Mouse (Mus musculus) midbrain, embryonic 12.5 days (tissue): ENCODE data around the gene Dnttip2. TPM values are rescaled to one million over a fixed set of nuclear protein-coding genes. Genes with fewer than 3 reads are reported as not detected.
A peak's percentile ranks its signal among the peaks of the same experiment; 100 is the strongest.
"Not testable (repeated sequence)": the region's sequence is repeated elsewhere in the genome, so short reads cannot be mapped to it uniquely, and the experiment has no call there.

Experiments
- ATAC-seq: fragments of 200-750 bp; cut with Nextera tagmentation; 2 replicates; pipeline ENCODE4 v1.8.0; 2017; ENCODE audit warnings: low read depth, moderate TSS enrichment, moderate library complexity; ENCODE audit not compliant: low FRiP score
- H3K27ac ChIP-seq: fragments of 300-500 bp; sonication (generic); replicated peaks from 2 replicates; pipeline ENCODE4 v1.5.1; 2016; ENCODE audit warnings: mild to moderate bottlenecking
- H3K27me3 ChIP-seq: fragments of 300-500 bp; sonication (generic); 2 replicates; pipeline ENCODE4 v1.6.1; 2016; ENCODE audit warnings: mild to moderate bottlenecking
- H3K36me3 ChIP-seq: fragments of 300-500 bp; sonication (generic); 2 replicates; pipeline ENCODE4 v1.6.1; 2016
- H3K4me1 ChIP-seq: fragments of 300-500 bp; sonication (generic); 2 replicates; pipeline ENCODE4 v1.6.1; 2016
- H3K4me2 ChIP-seq: fragments of 300-500 bp; sonication (generic); replicated peaks from 2 replicates; pipeline ENCODE4 v1.6.1; 2016; ENCODE audit warnings: mild to moderate bottlenecking, moderate library complexity
- H3K4me3 ChIP-seq: fragments of 300-500 bp; sonication (generic); 2 replicates; pipeline ENCODE4 v1.5.1; 2016; ENCODE audit warnings: mild to moderate bottlenecking
- H3K9ac ChIP-seq: fragments of 300-500 bp; sonication (generic); replicated peaks from 2 replicates; pipeline ENCODE4 v1.6.1; 2016; ENCODE audit warnings: mild to moderate bottlenecking, moderate library complexity
- H3K9me3 ChIP-seq: fragments of 300-500 bp; sonication (generic); 2 replicates; pipeline ENCODE4 v1.6.1; 2016; ENCODE audit warnings: mild to moderate bottlenecking
- WGBS: fragments of 180-500 bp; shearing (Covaris S2); methylation state at CpG from one replicate; pipeline ENCODE4 v1.1.7; 2016; 5-methylcytosine and 5-hydroxymethylcytosine counted together
- polyA plus RNA-seq: library from polyadenylated mRNA; unstranded; fragments of >200 nt; fragmentation: Nextera tagmentation; extraction: Ambion mirVana; gene quantifications from 2 replicates; pipeline ENCODE4 v1.2.1, GENCODE M21; 2016

The Dnttip2 gene
- polyA plus RNA-seq, result 79.4 and 83.9 TPM in 2 replicates

- Histone ChIP-seq H3K27me3 (no peaks in the 10 kb centered on the region), H3K27ac (peak within 1 kb of the TSS; percentile 67), H3K36me3 (peaks cover 40% of the 10 kb centered on the region), H3K4me1 (peaks cover 35% of the 10 kb centered on the region), H3K4me3 (peak within 1 kb of the TSS; percentile 93), H3K9ac (peak within 1 kb of the TSS; percentile 82), H3K4me2 (peak within 1 kb of the TSS; percentile 83), H3K9me3 (no peaks in the 10 kb centered on the region)
- WGBS, result under 1% methylated on average over 57 of the region's 57 CpGs
- ATAC-seq, result peak; percentile 95
Measured at GRCm38 (mm10) chr3:122274241-122275024, at the start of gene Dnttip2. TSS of gene Dnttip2 (plus strand) at chr3:122274388.

- H3K4me1 ChIP-seq, H3K9me3 ChIP-seq, H3K36me3 ChIP-seq, H3K9ac ChIP-seq, H3K27me3 ChIP-seq, ATAC-seq, H3K4me2 ChIP-seq, H3K4me3 ChIP-seq, H3K27ac ChIP-seq: not testable (repeated sequence)
- 88% methylated on average over 6 of the region's 6 CpGs for WGBS
Measured at GRCm38 (mm10) chr3:122226972-122227371, 47.2 kb upstream of the Dnttip2 start.

- H3K4me3 ChIP-seq, result no peak overlapping the region
- H3K27me3 ChIP-seq, result no peaks in the 10 kb centered on the region
- no peaks in the 10 kb centered on the region for H3K36me3 ChIP-seq
- no peak overlapping the region for H3K27ac ChIP-seq
- H3K9ac ChIP-seq, result no peak overlapping the region
- H3K9me3 ChIP-seq, result no peaks in the 10 kb centered on the region
- no peak overlapping the region for H3K4me2 ChIP-seq
- ATAC-seq, result no peak
- H3K4me1 ChIP-seq, result no peaks in the 10 kb centered on the region
- 74% methylated on average over 1 of the region's 1 CpGs for WGBS
Measured at GRCm38 (mm10) chr3:122235772-122236171, 38.4 kb upstream of the Dnttip2 start.

GRCm38 (mm10) chr3:122242876-122243275 lies 31.3 kb upstream of the Dnttip2 start:
- no peak overlapping the region for H3K27ac ChIP-seq
- no peaks in the 10 kb centered on the region for H3K36me3 ChIP-seq
- H3K9me3 ChIP-seq, result no peaks in the 10 kb centered on the region
- no peaks in the 10 kb centered on the region for H3K27me3 ChIP-seq
- ATAC-seq, result no peak
- no peak overlapping the region for H3K9ac ChIP-seq
- H3K4me3 ChIP-seq, result no peak overlapping the region
- H3K4me2 ChIP-seq, result no peak overlapping the region
- H3K4me1 ChIP-seq, result peaks cover 20% of the 10 kb centered on the region
- WGBS, result 53% methylated on average over 6 of the region's 6 CpGs

GRCm38 (mm10) chr3:122243416-122244167 lies 30.6 kb upstream of the Dnttip2 start:
- Histone ChIP-seq H3K9ac (peak overlapping the region; percentile 28; the same call in 1 of the 2 replicates), H3K4me1 (peaks cover 20% of the 10 kb centered on the region), H3K4me2 (no peak overlapping the region), H3K27me3 (no peaks in the 10 kb centered on the region), H3K4me3 (no peak overlapping the region), H3K36me3 (no peaks in the 10 kb centered on the region), H3K27ac (no peak overlapping the region), H3K9me3 (no peaks in the 10 kb centered on the region)
- 51% methylated on average over 14 of the region's 14 CpGs for WGBS
- ATAC-seq, result no peak

- Histone ChIP-seq H3K4me1 (peaks cover 20% of the 10 kb centered on the region), H3K27ac (no peak overlapping the region), H3K36me3 (no peaks in the 10 kb centered on the region), H3K27me3 (no peaks in the 10 kb centered on the region), H3K4me2 (peak overlapping the region; percentile 62), H3K9me3 (no peaks in the 10 kb centered on the region), H3K9ac (peak overlapping the region; percentile 21; the same call in 1 of the 2 replicates), H3K4me3 (peak overlapping the region; percentile 79)
- ATAC-seq, result no peak
- WGBS, result 50% methylated on average over 6 of the region's 6 CpGs
Measured at GRCm38 (mm10) chr3:122244759-122245158, 29.4 kb upstream of the Dnttip2 start.

- under 1% methylated on average over 83 of the region's 90 CpGs for WGBS
- Histone ChIP-seq H3K9me3 (no peaks in the 10 kb centered on the region), H3K9ac (peak within 1 kb of the TSS; percentile 78), H3K27me3 (no peaks in the 10 kb centered on the region), H3K4me1 (peaks cover 20% of the 10 kb centered on the region), H3K4me3 (peak within 1 kb of the TSS; percentile 79), H3K4me2 (peak within 1 kb of the TSS; percentile 62), H3K27ac (peak within 1 kb of the TSS; percentile 92), H3K36me3 (no peaks in the 10 kb centered on the region)
- ATAC-seq, result peak; percentile 99
Measured at GRCm38 (mm10) chr3:122245215-122245877, 28.8 kb upstream of the Dnttip2 start, which contains the start of gene Gclm. TSS of gene Gclm (plus strand) at chr3:122245557.

- Histone ChIP-seq H3K4me1 (peaks cover 20% of the 10 kb centered on the region), H3K9ac (peak overlapping the region; percentile 78), H3K27ac (peak overlapping the region; percentile 92), H3K9me3 (no peaks in the 10 kb centered on the region), H3K4me3 (peak overlapping the region; percentile 79), H3K27me3 (no peaks in the 10 kb centered on the region), H3K36me3 (no peaks in the 10 kb centered on the region), H3K4me2 (peak overlapping the region; percentile 62)
- ATAC-seq, result peak; percentile 48
- under 1% methylated on average over 49 of the region's 50 CpGs for WGBS
Measured at GRCm38 (mm10) chr3:122245878-122246332, 28.3 kb upstream of the Dnttip2 start.

GRCm38 (mm10) chr3:122246406-122246805 lies 27.8 kb upstream of the Dnttip2 start:
- 28% methylated on average over 6 of the region's 6 CpGs for WGBS
- H3K4me1 ChIP-seq, result peaks cover 20% of the 10 kb centered on the region
- peak overlapping the region; percentile 78; the same call in 1 of the 2 replicates for H3K9ac ChIP-seq
- no peaks in the 10 kb centered on the region for H3K9me3 ChIP-seq
- H3K36me3 ChIP-seq, result no peaks in the 10 kb centered on the region
- H3K27ac ChIP-seq, result peak overlapping the region; percentile 92
- H3K27me3 ChIP-seq, result no peaks in the 10 kb centered on the region
- ATAC-seq, result no peak
- peak overlapping the region; percentile 62 for H3K4me2 ChIP-seq
- peak overlapping the region; percentile 79 for H3K4me3 ChIP-seq

GRCm38 (mm10) chr3:122246986-122247767 lies 27.0 kb upstream of the Dnttip2 start:
- no peak overlapping the region for H3K27ac ChIP-seq
- no peak for ATAC-seq
- no peaks in the 10 kb centered on the region for H3K9me3 ChIP-seq
- H3K4me2 ChIP-seq, result peak overlapping the region; percentile 62
- no peaks in the 10 kb centered on the region for H3K27me3 ChIP-seq
- peaks cover 20% of the 10 kb centered on the region for H3K4me1 ChIP-seq
- H3K36me3 ChIP-seq, result no peaks in the 10 kb centered on the region
- WGBS, result 72% methylated on average over 12 of the region's 12 CpGs
- H3K9ac ChIP-seq, result no peak overlapping the region
- H3K4me3 ChIP-seq, result peak overlapping the region; percentile 79

GRCm38 (mm10) chr3:122247768-122248100 lies 26.5 kb upstream of the Dnttip2 start:
- WGBS, result 96% methylated on average over 2 of the region's 2 CpGs
- no peaks in the 10 kb centered on the region for H3K36me3 ChIP-seq
- ATAC-seq, result no peak

More at GRCm38 (mm10) chr3:122247768-122248100, 26.5 kb upstream of the Dnttip2 start:
- H3K9me3 ChIP-seq, result no peaks in the 10 kb centered on the region
- H3K27ac ChIP-seq, result no peak overlapping the region
- no peaks in the 10 kb centered on the region for H3K27me3 ChIP-seq
- H3K4me3 ChIP-seq, result no peak overlapping the region
- no peak overlapping the region for H3K4me2 ChIP-seq
- H3K9ac ChIP-seq, result no peak overlapping the region
- peaks cover 20% of the 10 kb centered on the region for H3K4me1 ChIP-seq
